ENCODE assay signal across 18 mouse cellular contexts in the genomic region with DNA sequence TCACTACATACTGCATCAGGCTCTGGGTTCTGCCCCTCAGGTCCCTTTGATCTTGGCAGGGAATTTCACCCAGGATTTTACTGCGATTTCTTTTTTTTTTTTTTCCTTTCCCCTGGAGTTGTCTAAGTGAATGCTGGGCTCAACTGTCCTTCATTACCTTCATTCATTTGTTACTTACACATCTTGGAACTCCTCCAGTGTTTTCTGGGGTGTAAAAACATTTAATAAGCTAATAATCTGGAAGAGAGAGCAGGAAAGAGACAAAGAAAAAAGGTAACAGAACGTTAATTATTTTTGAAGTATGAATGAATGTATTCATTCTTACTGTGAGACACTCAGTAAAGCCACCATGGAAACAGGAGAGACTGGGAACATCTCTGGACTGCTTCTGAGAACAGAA.
DNase-seq lines count a peak whose midpoint lies in the region; TF ChIP-seq lines count a peak whose summit lies in the region.
"Had no signal": no experiment of that assay in that cellular context is flagged by ENCODE, and none has a peak within 500 bp of the region (broad histone marks: within the 10 kb centered on the region; RNA-seq: fewer than 3 reads in every experiment).

No protein-coding gene starts in this region.

- no peak for TF ChIP-seq CTCF in brain, embryonic 14.5 days (IDR thresholded peaks at IDR 0.05; ENCODE audit: borderline replicate concordance, extremely low read depth, insufficient read depth, insufficient read length)

- TF ChIP-seq POLR2A in brain, embryonic 14.5 days (IDR thresholded peaks at IDR 0.05; ENCODE audit: borderline replicate concordance, extremely low read depth, insufficient read depth, insufficient read length, poor library complexity, severe bottlenecking): no peak

- peak; percentile 69 for DNase-seq in retina, postnatal 1 day
- no peak for DNase-seq in retina, embryonic 14.5 days (ENCODE audit: low spot score)
- peak; percentile 83 for DNase-seq in Muller cell, postnatal 12 days (ENCODE audit: inconsistent ontology term)
- DNase-seq in brain, embryonic 14.5 days (ENCODE audit: low read depth): peak; percentile 13
- DNase-seq in cerebellum, adult 9-10 months: no peak
- DNase-seq in cerebellum, adult 11 months: no peak
- DNase-seq: adrenal gland, adult 2 months; adrenal gland, adult 8-10 months; adrenal gland, postnatal 10 days; adrenal gland, postnatal 14 days; adrenal gland, postnatal 25 days; adrenal gland, postnatal 36 days; B cell, adult 2 months; cerebellum, adult 11-12 months; cerebellum, adult 18-20 months; cerebellum, adult 2 months; cerebellum, adult 8-10 months; cerebellum, adult 9-11 months had no signal

Comparison
In these comparisons a context has a peak if more than half of its experiments do, and no peak if none do; other contexts are left out.
1. DNase-seq: peak in retina, postnatal 1 day (single experiment), Muller cell, postnatal 12 days (single experiment) and brain, embryonic 14.5 days (single experiment); none in retina, embryonic 14.5 days (single experiment), cerebellum, adult 9-10 months (single experiment) and cerebellum, adult 11 months (single experiment).